Mouse (Mus musculus): ENCODE data around the gene Zbp1. TPM values are rescaled to one million over a fixed set of nuclear protein-coding genes. Genes with fewer than 3 reads are reported as not detected.

Zbp1 gene
- polyA plus RNA-seq, 1 experiment from 2014 or later, result not detected

DNA sequence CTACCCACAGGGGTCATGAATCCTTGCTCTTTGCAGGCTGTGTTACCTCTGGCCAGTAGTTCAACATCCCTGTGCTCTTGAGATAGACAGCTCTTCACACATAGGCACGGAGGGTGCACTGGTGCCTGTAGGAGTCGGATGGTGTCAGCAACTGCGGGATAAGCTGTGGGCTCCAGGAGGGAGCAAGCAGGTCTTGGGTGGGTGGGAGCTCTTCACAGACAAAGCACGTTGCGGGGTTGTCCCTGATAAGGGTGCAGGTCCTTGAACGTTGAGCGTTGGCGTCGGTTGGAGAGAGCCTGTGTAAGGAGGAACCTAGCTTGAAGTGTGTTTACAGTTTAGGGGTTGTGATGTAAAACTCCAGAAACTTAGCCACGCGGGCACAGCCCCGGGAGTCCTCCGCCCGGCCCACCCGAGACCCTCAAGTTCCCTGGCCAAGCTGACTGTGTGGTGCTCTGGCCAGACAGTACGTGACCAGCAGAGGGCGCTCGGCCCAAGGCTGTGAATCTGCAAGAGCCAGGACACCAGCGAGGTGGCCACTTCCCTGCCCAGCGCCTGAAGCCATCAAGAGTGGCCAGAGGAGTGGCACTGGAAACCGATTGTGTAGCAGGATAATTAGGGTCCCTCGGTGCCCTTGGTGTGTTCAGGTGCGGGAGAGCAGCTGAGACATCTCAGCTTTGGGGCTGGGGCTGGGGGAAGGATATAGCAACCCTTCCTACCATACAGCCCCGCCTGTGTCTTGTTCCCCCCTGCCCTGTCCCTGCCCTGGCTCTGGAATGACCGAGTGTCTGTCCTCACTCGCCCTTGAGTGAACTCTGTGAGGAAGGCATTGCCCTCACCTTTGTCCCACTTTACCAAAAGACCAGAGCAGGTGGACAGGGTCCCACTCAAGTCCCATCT lies 32.4 kb downstream of the Zbp1 start:
- 30% methylated on average over 26 of the region's 26 CpGs for WGBS
- Histone ChIP-seq H3K9ac (ENCODE audit: low read depth, low read length) (no peak overlapping the region), H3K4me2 (replicated peaks; ENCODE audit: low read depth, low read length) (no peak overlapping the region), H3K27me3 (ENCODE audit: control insufficient read depth, insufficient read depth, low read length) (peaks cover 18% of the 10 kb centered on the region; the same call in 1 of the 2 replicates), H3K9me3 (ENCODE audit: control insufficient read depth, low read length) (no peaks in the 10 kb centered on the region), H3K4me3 (ENCODE audit: low read length) (no peak overlapping the region), H3K4me1 (ENCODE audit: control insufficient read depth, insufficient read depth, low read length) (no peaks in the 10 kb centered on the region; the same call in 1 of the 2 replicates), H3K27ac (ENCODE audit: low read depth, low read length) (no peak overlapping the region), H3K36me3 (ENCODE audit: control insufficient read depth, insufficient read depth, low read length) (no peaks in the 10 kb centered on the region)
- peak; percentile 78 for ATAC-seq (ENCODE audit: low FRiP score, low TSS enrichment)

DNA sequence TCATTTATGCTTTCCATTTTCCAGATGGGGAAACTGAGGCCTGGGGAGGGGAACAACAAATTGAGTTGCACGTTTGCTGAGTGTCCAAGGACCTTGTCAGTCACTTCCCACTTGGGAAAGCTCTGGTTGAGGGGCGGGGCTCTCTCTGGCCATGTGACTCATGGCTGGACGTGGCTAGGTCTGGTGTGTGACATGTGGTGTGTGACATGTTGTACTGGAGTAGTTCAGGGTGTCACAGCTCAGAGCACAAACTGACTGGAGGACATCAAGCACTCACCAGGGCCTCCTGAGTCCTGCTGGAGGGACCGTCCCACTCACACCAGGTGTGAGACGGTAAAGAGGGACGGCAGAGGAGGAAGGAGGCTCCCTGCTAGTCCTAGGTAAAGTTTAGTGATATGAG lies 33.4 kb downstream of the Zbp1 start:
- H3K4me3 ChIP-seq (ENCODE audit: low read length), result no peak overlapping the region
- no peaks in the 10 kb centered on the region for H3K36me3 ChIP-seq (ENCODE audit: control insufficient read depth, insufficient read depth, low read length)
- 67% methylated on average over 6 of the region's 6 CpGs for WGBS
- no peak overlapping the region for H3K27ac ChIP-seq (ENCODE audit: low read depth, low read length)
- H3K4me1 ChIP-seq (ENCODE audit: control insufficient read depth, insufficient read depth, low read length), result peaks cover 4% of the 10 kb centered on the region; the same call in 1 of the 2 replicates
- H3K9ac ChIP-seq (ENCODE audit: low read depth, low read length), result no peak overlapping the region
- H3K4me2 ChIP-seq (replicated peaks; ENCODE audit: low read depth, low read length), result no peak overlapping the region
- ATAC-seq (ENCODE audit: low FRiP score, low TSS enrichment), result no peak
- no peaks in the 10 kb centered on the region for H3K9me3 ChIP-seq (ENCODE audit: control insufficient read depth, low read length)
- H3K27me3 ChIP-seq (ENCODE audit: control insufficient read depth, insufficient read depth, low read length), result peaks cover 18% of the 10 kb centered on the region; the same call in 1 of the 2 replicates

DNA sequence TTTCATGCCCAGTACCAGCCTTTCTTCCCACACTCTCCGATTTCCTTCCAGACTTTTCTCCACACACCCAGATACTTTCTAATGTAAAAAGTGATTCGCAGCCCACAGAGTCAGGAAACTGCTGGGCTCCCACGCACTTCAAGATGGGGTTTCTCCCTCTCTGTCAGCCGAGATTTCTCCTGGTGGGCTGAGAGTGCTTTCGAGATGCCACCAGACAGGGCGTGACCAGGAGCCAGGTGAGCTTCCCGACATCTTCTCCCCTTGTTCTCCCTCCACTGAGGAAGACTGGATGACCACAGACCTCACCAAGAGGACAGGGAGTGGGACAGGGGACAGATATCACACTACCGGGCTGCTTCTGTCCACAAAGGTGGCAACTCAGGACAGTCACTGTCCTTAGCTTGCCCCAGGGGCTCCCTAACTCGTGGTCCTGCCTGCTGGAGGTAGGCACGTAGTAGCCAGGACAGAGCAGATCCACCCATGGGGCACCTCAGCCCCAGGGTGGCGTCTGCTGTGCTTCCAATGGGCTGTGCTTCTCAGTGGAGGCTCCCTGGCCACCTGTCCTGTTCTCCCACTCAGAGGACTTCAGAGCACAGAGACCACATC lies 34.1 kb downstream of the Zbp1 start:
- H3K27ac ChIP-seq (ENCODE audit: low read depth, low read length), result no peak overlapping the region
- no peak overlapping the region for H3K4me3 ChIP-seq (ENCODE audit: low read length)
- no peak overlapping the region for H3K4me2 ChIP-seq (replicated peaks; ENCODE audit: low read depth, low read length)
- no peaks in the 10 kb centered on the region for H3K9me3 ChIP-seq (ENCODE audit: control insufficient read depth, low read length)
- ATAC-seq (ENCODE audit: low FRiP score, low TSS enrichment), result no peak
- WGBS, result 62% methylated on average over 11 of the region's 11 CpGs
- H3K4me1 ChIP-seq (ENCODE audit: control insufficient read depth, insufficient read depth, low read length), result peaks cover 4% of the 10 kb centered on the region; the same call in 1 of the 2 replicates
- H3K36me3 ChIP-seq (ENCODE audit: control insufficient read depth, insufficient read depth, low read length), result no peaks in the 10 kb centered on the region
- H3K9ac ChIP-seq (ENCODE audit: low read depth, low read length), result no peak overlapping the region
- peaks cover 24% of the 10 kb centered on the region for H3K27me3 ChIP-seq (ENCODE audit: control insufficient read depth, insufficient read depth, low read length)

DNA sequence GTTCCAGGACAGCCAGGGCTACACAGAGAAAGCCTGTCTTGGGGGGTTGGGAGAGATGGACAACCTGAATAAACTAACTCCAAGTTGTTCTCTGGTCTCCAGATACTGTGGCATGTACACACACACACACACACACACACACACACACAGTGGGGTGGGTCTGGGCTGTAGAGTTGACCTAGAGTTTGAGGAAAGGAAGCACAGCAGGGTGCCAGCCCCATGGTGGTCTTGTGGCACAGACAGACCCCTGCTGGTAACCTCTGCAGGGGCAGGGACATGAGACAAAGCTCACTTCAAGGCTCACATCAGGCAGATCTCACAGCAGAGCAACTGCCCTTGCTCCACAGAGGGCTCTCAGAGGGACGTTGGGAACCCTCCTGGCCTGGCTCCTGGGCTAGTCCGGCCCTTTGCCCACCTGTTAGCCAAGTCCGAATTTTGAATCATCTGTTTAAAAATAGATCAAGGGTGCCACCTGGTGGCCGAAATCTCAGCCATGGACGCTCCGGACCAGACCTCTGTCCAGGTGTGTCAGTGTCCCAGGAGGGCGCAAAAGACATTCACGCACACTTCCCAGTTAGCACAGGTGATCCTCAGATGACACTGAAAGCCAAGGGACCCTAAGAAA lies 34.8 kb downstream of the Zbp1 start:
- Histone ChIP-seq H3K9me3 (ENCODE audit: control insufficient read depth, low read length) (no peaks in the 10 kb centered on the region), H3K9ac (ENCODE audit: low read depth, low read length) (no peak overlapping the region), H3K27ac (ENCODE audit: low read depth, low read length) (no peak overlapping the region), H3K4me1 (ENCODE audit: control insufficient read depth, insufficient read depth, low read length) (peaks cover 4% of the 10 kb centered on the region; the same call in 1 of the 2 replicates), H3K4me2 (replicated peaks; ENCODE audit: low read depth, low read length) (no peak overlapping the region), H3K36me3 (ENCODE audit: control insufficient read depth, insufficient read depth, low read length) (no peaks in the 10 kb centered on the region), H3K27me3 (ENCODE audit: control insufficient read depth, insufficient read depth, low read length) (peaks cover 24% of the 10 kb centered on the region), H3K4me3 (ENCODE audit: low read length) (no peak overlapping the region)
- ATAC-seq (ENCODE audit: low FRiP score, low TSS enrichment), result peak; percentile 25; the same call in 1 of the 2 replicates
- 8% methylated on average over 8 of the region's 8 CpGs for WGBS

DNA sequence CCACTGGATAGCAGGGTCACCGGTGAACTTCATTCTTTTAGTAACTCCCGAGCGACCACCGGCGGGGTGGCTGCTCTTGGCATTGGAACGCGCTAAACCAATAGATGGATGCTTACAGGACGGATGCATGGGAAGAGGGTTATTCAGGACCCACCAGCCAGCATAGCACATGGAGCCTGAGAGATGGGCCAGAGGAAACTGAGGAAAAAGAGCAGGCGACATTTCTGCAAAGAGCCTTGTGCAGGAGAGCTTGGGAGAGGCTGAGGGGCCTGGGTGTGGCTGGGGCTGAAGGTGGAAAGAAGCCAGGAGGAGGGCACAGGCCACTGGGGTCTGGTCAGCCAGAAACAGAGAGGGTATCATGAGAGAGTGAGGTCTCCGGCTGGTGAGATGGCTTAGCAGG lies 35.4 kb downstream of the Zbp1 start:
- Histone ChIP-seq H3K9ac (ENCODE audit: low read depth, low read length) (no peak overlapping the region), H3K36me3 (ENCODE audit: control insufficient read depth, insufficient read depth, low read length) (no peaks in the 10 kb centered on the region), H3K27me3 (ENCODE audit: control insufficient read depth, insufficient read depth, low read length) (peaks cover 24% of the 10 kb centered on the region), H3K9me3 (ENCODE audit: control insufficient read depth, low read length) (no peaks in the 10 kb centered on the region), H3K27ac (ENCODE audit: low read depth, low read length) (no peak overlapping the region), H3K4me2 (replicated peaks; ENCODE audit: low read depth, low read length) (no peak overlapping the region), H3K4me3 (ENCODE audit: low read length) (no peak overlapping the region), H3K4me1 (ENCODE audit: control insufficient read depth, insufficient read depth, low read length) (peaks cover 4% of the 10 kb centered on the region; the same call in 1 of the 2 replicates)
- WGBS, result 96% methylated on average over 10 of the region's 10 CpGs
- ATAC-seq (ENCODE audit: low FRiP score, low TSS enrichment), result no peak

DNA sequence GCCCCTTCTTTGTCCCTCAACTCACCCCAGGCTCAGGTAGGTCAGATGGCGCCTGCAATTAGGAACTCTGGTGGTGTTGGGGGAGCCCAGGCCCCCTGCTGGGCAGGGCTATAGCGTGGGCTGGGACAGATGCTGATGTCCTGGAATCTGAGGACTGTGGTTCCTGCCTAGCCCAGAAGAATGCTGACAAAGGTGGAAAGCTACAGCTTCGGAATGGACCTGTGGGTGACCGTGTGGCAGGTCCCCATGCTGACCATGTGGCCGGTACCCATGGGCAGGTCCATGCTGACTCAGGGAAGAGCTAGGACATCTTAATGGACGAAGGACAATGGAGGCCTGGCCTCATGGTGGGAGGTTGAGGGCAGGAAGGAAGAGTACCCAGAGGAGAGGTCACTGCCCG lies 35.9 kb downstream of the Zbp1 start:
- Histone ChIP-seq H3K27me3 (ENCODE audit: control insufficient read depth, insufficient read depth, low read length) (peaks cover 24% of the 10 kb centered on the region), H3K4me1 (ENCODE audit: control insufficient read depth, insufficient read depth, low read length) (peaks cover 4% of the 10 kb centered on the region; the same call in 1 of the 2 replicates), H3K4me3 (ENCODE audit: low read length) (no peak overlapping the region), H3K27ac (ENCODE audit: low read depth, low read length) (no peak overlapping the region), H3K4me2 (replicated peaks; ENCODE audit: low read depth, low read length) (no peak overlapping the region), H3K9me3 (ENCODE audit: control insufficient read depth, low read length) (no peaks in the 10 kb centered on the region), H3K9ac (ENCODE audit: low read depth, low read length) (no peak overlapping the region), H3K36me3 (ENCODE audit: control insufficient read depth, insufficient read depth, low read length) (no peaks in the 10 kb centered on the region)
- no peak for ATAC-seq (ENCODE audit: low FRiP score, low TSS enrichment)
- WGBS, result 86% methylated on average over 7 of the region's 7 CpGs

DNA sequence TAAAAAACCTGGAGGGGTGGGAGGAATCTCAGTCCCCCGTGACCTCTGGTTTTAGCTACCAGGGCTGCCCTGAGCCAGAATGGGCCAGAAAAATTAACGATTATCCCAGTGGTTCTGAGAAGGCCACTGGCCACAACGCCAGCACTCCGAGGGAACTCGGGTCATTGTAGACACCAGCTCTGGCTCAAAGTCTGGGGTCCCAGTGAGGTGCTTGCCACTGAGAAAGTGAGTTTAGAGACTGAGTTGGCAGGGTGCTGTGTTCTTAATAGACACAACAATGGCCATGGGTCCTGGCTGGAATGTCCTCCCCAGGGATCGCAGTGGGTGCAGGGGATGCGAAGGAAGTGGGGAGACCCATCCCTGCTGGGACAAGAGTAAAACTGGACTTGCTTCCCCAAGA lies 36.8 kb downstream of the Zbp1 start:
- peaks cover 4% of the 10 kb centered on the region; the same call in 1 of the 2 replicates for H3K4me1 ChIP-seq (ENCODE audit: control insufficient read depth, insufficient read depth, low read length)
- no peaks in the 10 kb centered on the region for H3K36me3 ChIP-seq (ENCODE audit: control insufficient read depth, insufficient read depth, low read length)
- H3K9me3 ChIP-seq (ENCODE audit: control insufficient read depth, low read length), result no peaks in the 10 kb centered on the region
- H3K4me3 ChIP-seq (ENCODE audit: low read length), result no peak overlapping the region
- no peak overlapping the region for H3K4me2 ChIP-seq (replicated peaks; ENCODE audit: low read depth, low read length)
- peaks cover 24% of the 10 kb centered on the region for H3K27me3 ChIP-seq (ENCODE audit: control insufficient read depth, insufficient read depth, low read length)
- no peak overlapping the region for H3K27ac ChIP-seq (ENCODE audit: low read depth, low read length)
- no peak overlapping the region for H3K9ac ChIP-seq (ENCODE audit: low read depth, low read length)
- WGBS, result 86% methylated on average over 7 of the region's 7 CpGs
- no peak for ATAC-seq (ENCODE audit: low FRiP score, low TSS enrichment)

DNA sequence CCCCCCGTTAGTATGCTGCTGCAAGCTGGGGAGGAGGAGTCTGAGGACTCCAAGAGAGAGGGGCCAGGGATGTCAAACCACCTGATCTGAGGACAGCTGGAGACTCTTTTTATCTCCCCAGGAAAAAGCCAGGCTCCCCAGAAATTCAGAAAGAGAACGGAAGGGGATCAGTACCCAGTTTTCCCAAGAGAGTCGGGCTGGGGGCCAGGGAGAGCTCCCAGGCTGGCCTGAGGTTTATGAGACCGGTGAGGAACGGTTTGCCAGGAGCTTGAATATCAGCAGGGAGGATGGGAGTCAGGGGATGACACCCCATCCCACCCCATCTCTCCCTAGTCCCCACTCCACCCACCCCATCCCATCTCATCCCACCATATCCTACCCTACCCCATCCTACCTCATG lies 37.2 kb downstream of the Zbp1 start:
- H3K4me3 ChIP-seq (ENCODE audit: low read length), result no peak overlapping the region
- 70% methylated on average over 4 of the region's 5 CpGs for WGBS
- H3K9me3 ChIP-seq (ENCODE audit: control insufficient read depth, low read length), result no peaks in the 10 kb centered on the region
- H3K27me3 ChIP-seq (ENCODE audit: control insufficient read depth, insufficient read depth, low read length), result peaks cover 24% of the 10 kb centered on the region
- no peak overlapping the region for H3K27ac ChIP-seq (ENCODE audit: low read depth, low read length)
- peaks cover 4% of the 10 kb centered on the region; the same call in 1 of the 2 replicates for H3K4me1 ChIP-seq (ENCODE audit: control insufficient read depth, insufficient read depth, low read length)
- H3K9ac ChIP-seq (ENCODE audit: low read depth, low read length), result no peak overlapping the region
- no peak for ATAC-seq (ENCODE audit: low FRiP score, low TSS enrichment)
- H3K36me3 ChIP-seq (ENCODE audit: control insufficient read depth, insufficient read depth, low read length), result no peaks in the 10 kb centered on the region
- no peak overlapping the region for H3K4me2 ChIP-seq (replicated peaks; ENCODE audit: low read depth, low read length)

All from kidney, embryonic 14.5 days (tissue).